ENCODE assay signal across 22 mouse cellular contexts in the genomic region with DNA sequence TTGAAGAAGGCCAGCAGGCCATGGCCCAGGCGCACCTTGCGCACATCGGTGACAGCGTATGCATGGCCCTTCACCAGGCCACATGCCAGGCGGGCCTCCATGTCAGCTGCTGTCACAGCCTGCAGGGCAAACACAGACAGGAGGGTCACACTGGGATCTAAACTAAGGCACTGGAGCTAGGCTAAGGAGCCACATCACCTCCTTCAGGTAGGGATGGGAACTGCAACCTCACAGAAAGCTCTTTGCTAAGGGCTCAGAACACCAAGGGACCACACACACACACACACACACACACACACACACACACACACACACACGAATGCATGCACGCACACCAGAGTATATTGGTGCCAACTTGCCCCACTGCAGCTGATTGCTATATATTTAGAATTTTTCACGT. TPM values are rescaled to one million over a fixed set of nuclear protein-coding genes. Genes with fewer than 3 reads are reported as not detected.
DNase-seq lines count a peak whose midpoint lies in the region; ATAC-seq and TF ChIP-seq lines count a peak whose summit lies in the region.
"Had no signal": no experiment of that assay in that cellular context is flagged by ENCODE, and none has a peak within 500 bp of the region (broad histone marks: within the 10 kb centered on the region; RNA-seq: fewer than 3 reads in every experiment).

No protein-coding gene starts in this region.

- no peaks in the 10 kb centered on the region for H3K9me3 ChIP-seq in liver, postnatal 0 days (ENCODE audit: low read length)
- H3K9me3 ChIP-seq in liver, embryonic 12.5 days (replicated peaks) = no peaks in the 10 kb centered on the region
- H3K9me3 ChIP-seq: embryonic facial prominence, embryonic 10.5 days; liver, embryonic 13.5 days; midbrain, embryonic 13.5 days had no signal

- TF ChIP-seq CTCF in liver, postnatal 0 days (IDR thresholded peaks at IDR 0.05; ENCODE audit: low read depth) = peak; percentile 54

- no peak for ATAC-seq in CD4-positive, CD25-positive, alpha-beta regulatory T cell, adult 4 months
- ATAC-seq in liver, postnatal 0 days = no peak
- ATAC-seq in liver, embryonic 12.5 days = no peak
- ATAC-seq in hematopoietic stem cell, adult 5-6 weeks (replicated peaks in 1 of 2; ENCODE audit: insufficient read depth in 1 of 2, low FRiP score in 2 of 2, low TSS enrichment in 1 of 2, low read depth in 1 of 2, poor library complexity in 2 of 2, severe bottlenecking in 2 of 2) = 0 out of 4 replicates have a peak, but pooled peaks have one; percentile 17 to 18
- ATAC-seq: activated CD4-positive, CD25-positive, alpha-beta regulatory T cell, adult 4 months; forebrain, embryonic 16.5 days; inflammation-experienced regulatory T-cells, adult 6 months; midbrain, embryonic 13.5 days had no signal

- no peaks in the 10 kb centered on the region for H3K4me1 ChIP-seq in liver, postnatal 0 days (ENCODE audit: insufficient read depth)
- H3K4me1 ChIP-seq in liver, embryonic 12.5 days = no peaks in the 10 kb centered on the region
- H3K4me1 ChIP-seq: embryonic facial prominence, embryonic 10.5 days; liver, embryonic 13.5 days; midbrain, embryonic 13.5 days had no signal

- no peak for TF ChIP-seq EP300 in liver, postnatal 0 days (IDR thresholded peaks at IDR 0.05; ENCODE audit: low read depth)

- WGBS in liver, postnatal 0 days (ENCODE audit: insufficient replicate concordance) = 98% methylated on average over 8 of the region's 8 CpGs
- WGBS in liver, embryonic 12.5 days (ENCODE audit: insufficient replicate concordance) = 92% methylated on average over 8 of the region's 8 CpGs

- H3K4me2 ChIP-seq in liver, postnatal 0 days (ENCODE audit: low read depth, low read length) = no peak overlapping the region
- H3K4me2 ChIP-seq in liver, embryonic 12.5 days = no peak overlapping the region
- H3K4me2 ChIP-seq: heart, embryonic 11.5 days; liver, embryonic 13.5 days; midbrain, embryonic 13.5 days had no signal

- intact Hi-C loops in left cerebral cortex, postnatal 36 days (cut with DNase I) = no loop called here

- H3K27me3 ChIP-seq in liver, postnatal 0 days (ENCODE audit: insufficient read depth, low read length) = no peaks in the 10 kb centered on the region
- H3K27me3 ChIP-seq in liver, embryonic 12.5 days (replicated peaks) = no peaks in the 10 kb centered on the region
- H3K27me3 ChIP-seq: liver, embryonic 13.5 days; midbrain, embryonic 13.5 days had no signal

- DNase-seq in CD4-positive, CD25-positive, alpha-beta regulatory T cell, adult 2 months (ENCODE audit: low read depth, low spot score) = peak; percentile 33
- DNase-seq in liver, postnatal 0 days = no peak
- DNase-seq in ES-CJ7 (ENCODE audit: low read depth, low spot score) = peak; percentile 55
- DNase-seq in left cerebral cortex, postnatal 36 days (ENCODE audit: low spot score in 2 of 2) = no peak
- DNase-seq in heart, adult 8-10 months (ENCODE audit: low spot score) = no peak
- DNase-seq: adrenal gland, postnatal 25 days; cerebellum, postnatal 25 days; gastrocnemius, adult 2 months; heart, postnatal 36 days; kidney, postnatal 14 days; left cerebral cortex, postnatal 4 days; liver, embryonic 13.5 days had no signal

- H3K4me3 ChIP-seq in liver, postnatal 0 days (ENCODE audit: low read depth, low read length) = no peak overlapping the region
- H3K4me3 ChIP-seq in liver, embryonic 12.5 days = no peak overlapping the region
- H3K4me3 ChIP-seq: embryonic facial prominence, embryonic 10.5 days; erythroblast, embryonic 14.5 days; gastrocnemius, adult 2 months; liver, embryonic 13.5 days; midbrain, embryonic 13.5 days had no signal

- H3K36me3 ChIP-seq in liver, postnatal 0 days (replicated peaks; ENCODE audit: insufficient read depth, low read length) = peaks cover 7% of the 10 kb centered on the region
- H3K36me3 ChIP-seq in liver, embryonic 12.5 days = peaks cover 83% of the 10 kb centered on the region
- H3K36me3 ChIP-seq: embryonic facial prominence, embryonic 10.5 days had no signal

- no peak overlapping the region for H3K27ac ChIP-seq in liver, postnatal 0 days (ENCODE audit: low read depth)
- H3K27ac ChIP-seq in liver, embryonic 12.5 days = no peak overlapping the region
- H3K27ac ChIP-seq: embryonic facial prominence, embryonic 10.5 days; gastrocnemius, adult 2 months; liver, embryonic 13.5 days; midbrain, embryonic 13.5 days had no signal

- no peak overlapping the region for H3K9ac ChIP-seq in liver, postnatal 0 days (replicated peaks)
- no peak overlapping the region for H3K9ac ChIP-seq in liver, embryonic 12.5 days
- H3K9ac ChIP-seq: liver, embryonic 13.5 days; midbrain, embryonic 13.5 days had no signal

RNA-seq across cellular contexts. Expression of a gene that starts 12.4 kb away (rescaled TPM):
- 1 to 10 TPM; 1.0 to 3.1 TPM for polyA plus RNA-seq in CD4-positive, CD25-positive, alpha-beta regulatory T cell, adult 4 months (2017; shearing (Covaris generic))
- 6.5 and 7.6 TPM in 2 replicates for polyA plus RNA-seq in liver, postnatal 0 days (2015; fragmentation: Nextera tagmentation; extraction: Ambion mirVana)
- 14.4 TPM in 2 replicates for polyA plus RNA-seq in liver, embryonic 12.5 days (2016; fragmentation: Nextera tagmentation; extraction: Ambion mirVana)
- 7.3 and 7.5 TPM in 2 replicates for total RNA-seq in hematopoietic stem cell, adult 5-6 weeks (2017)
- total RNA-seq in left cerebral cortex, postnatal 36 days (2021) = 10 to 100 TPM; 11.4 to 11.5 TPM
- 1 to 10 TPM; 3.6 to 4.7 (median 4.3) TPM for total RNA-seq in heart, adult 8-10 months (2022)

RNA-seq across cellular contexts. Expression of a gene that starts 13.6 kb away (rescaled TPM):
- not detected for polyA plus RNA-seq in CD4-positive, CD25-positive, alpha-beta regulatory T cell, adult 4 months (2017; shearing (Covaris generic))
- polyA plus RNA-seq in liver, postnatal 0 days (2015; fragmentation: Nextera tagmentation; extraction: Ambion mirVana) = 0.23 and 0.27 TPM in 2 replicates
- 0.89 TPM in 2 replicates for polyA plus RNA-seq in liver, embryonic 12.5 days (2016; fragmentation: Nextera tagmentation; extraction: Ambion mirVana)
- total RNA-seq in hematopoietic stem cell, adult 5-6 weeks (2017) = 0.50 and 0.89 TPM in 2 replicates
- under 1 TPM; 0.57 to 0.79 TPM for total RNA-seq in left cerebral cortex, postnatal 36 days (2021)
- under 1 TPM in 3 of 4 experiments, not detected in 1; 0.16 to 0.24 (median 0.20) TPM for total RNA-seq in heart, adult 8-10 months (2022)
- polyA plus RNA-seq: activated CD4-positive, CD25-positive, alpha-beta regulatory T cell, adult 4 months; embryonic facial prominence, embryonic 10.5 days; inflammation-experienced regulatory T-cells, adult 6 months had no signal

RNA-seq across cellular contexts. Expression of a gene that starts 46.3 kb away (rescaled TPM):
- 1 to 10 TPM in 1 of 2 experiments, under 1 TPM in 1; 0.90 to 1.5 TPM for polyA plus RNA-seq in CD4-positive, CD25-positive, alpha-beta regulatory T cell, adult 4 months (2017; shearing (Covaris generic))
- 4.4 and 4.5 TPM in 2 replicates for polyA plus RNA-seq in liver, postnatal 0 days (2015; fragmentation: Nextera tagmentation; extraction: Ambion mirVana)
- 20.0 and 23.5 TPM in 2 replicates for polyA plus RNA-seq in liver, embryonic 12.5 days (2016; fragmentation: Nextera tagmentation; extraction: Ambion mirVana)
- 23.0 and 28.0 TPM in 2 replicates for total RNA-seq in hematopoietic stem cell, adult 5-6 weeks (2017)
- total RNA-seq in left cerebral cortex, postnatal 36 days (2021) = 10 to 100 TPM; 35.9 to 37.6 TPM
- total RNA-seq in heart, adult 8-10 months (2022) = 1 to 10 TPM; 1.2 to 2.9 (median 1.6) TPM

Comparison
In these comparisons a context has a peak if more than half of its experiments do, and no peak if none do; other contexts are left out.
1. DNase-seq: peak in CD4-positive, CD25-positive, alpha-beta regulatory T cell, adult 2 months (single experiment) and ES-CJ7 (single experiment); none in liver, postnatal 0 days (single experiment), left cerebral cortex, postnatal 36 days (0 of 2) and heart, adult 8-10 months (single experiment).
2. ATAC-seq: peak in hematopoietic stem cell, adult 5-6 weeks (2 of 2); none in CD4-positive, CD25-positive, alpha-beta regulatory T cell, adult 4 months (single experiment), liver, postnatal 0 days (single experiment) and liver, embryonic 12.5 days (single experiment).